Mouse (Mus musculus) G1E-ER4 (cell line): Measurements from ENCODE around the gene Acer2. TPM values are rescaled to one million over a fixed set of nuclear protein-coding genes. Genes with fewer than 3 reads are reported as not detected.

Source experiments
- GATA1 ChIP-seq: IDR thresholded peaks from one replicate; pipeline ENCODE4 v1.8.0; 2012; ENCODE audit warnings: low read length, inconsistent platforms
- polyA plus RNA-seq: library from polyadenylated mRNA; stranded (reverse); fragments of >175 nt; gene quantifications from 2 replicates; pipeline ENCODE4 v1.2.3, GENCODE M21; 2012

Gene Acer2
- polyA plus RNA-seq, 1 experiment: not detected

- no peak for TF ChIP-seq GATA1
These were observed 8.2 kb downstream of the Acer2 start for GRCm38 (mm10) chr4:86882413-86882812.

GRCm38 (mm10) chr4:86884945-86885344, 10.7 kb downstream of the Acer2 start:
- no peak for TF ChIP-seq GATA1

GRCm38 (mm10) chr4:86885790-86886159, 11.6 kb downstream of the Acer2 start:
- no peak for TF ChIP-seq GATA1

GRCm38 (mm10) chr4:86886160-86886878, 12.1 kb downstream of the Acer2 start:
- TF ChIP-seq GATA1: peak; percentile 58

GRCm38 (mm10) chr4:86887879-86888278, 13.7 kb downstream of the Acer2 start:
- TF ChIP-seq GATA1: no peak

- TF ChIP-seq GATA1: no peak
These were observed 23.2 kb downstream of the Acer2 start for GRCm38 (mm10) chr4:86897411-86897810.

GRCm38 (mm10) chr4:86898791-86899474, 24.7 kb downstream of the Acer2 start:
- no peak for TF ChIP-seq GATA1

GRCm38 (mm10) chr4:86902351-86902750, 28.2 kb downstream of the Acer2 start:
- TF ChIP-seq GATA1: no peak

- no peak for TF ChIP-seq GATA1
These were observed 30.8 kb downstream of the Acer2 start for GRCm38 (mm10) chr4:86904969-86905368.

- no peak for TF ChIP-seq GATA1
These were observed 31.7 kb downstream of the Acer2 start for GRCm38 (mm10) chr4:86905869-86906268.

GRCm38 (mm10) chr4:86911576-86912341, 37.6 kb downstream of the Acer2 start:
- no peak for TF ChIP-seq GATA1

- TF ChIP-seq GATA1: no peak
These were observed 38.6 kb downstream of the Acer2 start for GRCm38 (mm10) chr4:86912757-86913156.

- no peak for TF ChIP-seq GATA1
These were observed 41.9 kb downstream of the Acer2 start for GRCm38 (mm10) chr4:86916062-86916461.

GRCm38 (mm10) chr4:86923476-86924055, 49.4 kb downstream of the Acer2 start:
- no peak for TF ChIP-seq GATA1

GRCm38 (mm10) chr4:86924804-86925458, 50.7 kb downstream of the Acer2 start:
- TF ChIP-seq GATA1: no peak

GRCm38 (mm10) chr4:86926997-86927396, 52.8 kb downstream of the Acer2 start:
- TF ChIP-seq GATA1: no peak
